Mouse (Mus musculus) WW6 (cell line): ENCODE measurements around the gene Zdhhc19.
A peak's percentile ranks its signal among the peaks of the same experiment; 100 is the strongest.
"Not testable (repeated sequence)": the region's sequence is repeated elsewhere in the genome, so short reads cannot be mapped to it uniquely, and the experiment has no call there.

Source experiments
- DNase-seq: peaks from one replicate; pipeline ENCODE4 v3.0.0-alpha.2; 2013; ENCODE audit warnings: low read depth, low spot score

The Zdhhc19 gene

GRCm38 (mm10) chr16:32487234-32488111 is 8.6 kb upstream of the Zdhhc19 start, which contains the start of gene Slc51a:
Gene Slc51a, minus strand, starts transcription at chr16:32487879.
- no peak for DNase-seq

DNA sequence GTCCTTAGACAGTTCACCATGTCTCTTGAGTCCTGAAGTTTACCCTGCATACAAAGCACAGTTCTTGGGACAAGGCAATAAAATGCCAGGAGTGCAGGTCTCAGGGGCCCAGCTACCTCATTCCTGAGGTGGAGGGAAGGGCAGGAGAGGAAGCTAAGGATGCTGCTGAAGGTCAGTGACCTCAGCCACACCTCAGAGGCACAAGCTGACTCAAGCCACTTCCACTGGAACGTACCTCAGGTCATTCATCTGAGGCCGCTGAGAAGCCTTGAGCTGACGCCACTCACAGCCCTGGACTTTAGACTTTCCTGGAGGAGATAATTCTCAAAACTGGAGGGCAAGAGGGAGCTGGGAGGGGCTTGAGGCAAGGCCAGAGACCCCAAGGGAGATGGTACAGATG is 7.1 kb upstream of the Zdhhc19 start:
- DNase-seq = no peak

DNA sequence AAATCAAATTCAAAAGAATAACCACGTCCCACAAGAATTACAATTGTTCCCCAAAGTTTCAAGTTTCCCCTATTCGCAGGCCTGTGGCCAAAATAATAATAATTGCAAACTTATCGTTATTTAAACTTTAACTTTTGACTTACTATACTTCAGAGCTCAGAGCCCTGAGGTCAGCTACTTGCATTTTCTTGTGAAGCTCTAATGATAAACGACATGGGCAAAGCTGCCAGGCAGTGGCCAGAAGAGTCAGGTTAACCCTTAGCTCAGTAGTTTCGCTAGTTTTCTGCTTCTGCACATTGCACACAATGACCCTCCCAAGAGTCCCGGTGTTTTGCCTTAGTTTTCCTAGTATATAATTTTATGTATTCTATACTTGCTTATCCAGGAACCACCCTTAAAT is 1.7 kb upstream of the Zdhhc19 start:
- DNase-seq = not testable (repeated sequence)

DNA sequence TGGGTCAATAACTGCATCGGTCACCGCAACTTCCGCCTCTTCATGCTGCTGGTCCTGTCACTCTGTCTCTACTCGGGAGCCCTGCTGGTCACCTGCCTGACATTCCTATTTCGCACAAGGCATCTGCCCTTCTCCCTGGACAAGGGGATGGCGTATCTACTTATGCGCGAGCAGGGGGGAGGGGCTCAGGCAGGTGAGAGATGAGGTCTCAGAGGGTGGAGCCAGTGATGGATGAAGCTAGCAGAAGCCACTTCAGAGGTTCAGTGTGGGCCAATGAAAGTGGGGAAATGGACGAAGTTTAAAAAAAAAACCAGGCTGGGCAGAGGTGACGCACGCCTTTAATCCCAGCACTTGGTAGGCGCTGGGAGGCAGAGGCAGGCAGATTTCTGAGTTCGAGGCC is 2.9 kb downstream of the Zdhhc19 start:
- no peak for DNase-seq

GRCm38 (mm10) chr16:32499430-32500037 is 3.5 kb downstream of the Zdhhc19 start:
- peak; percentile 84 for DNase-seq

DNA sequence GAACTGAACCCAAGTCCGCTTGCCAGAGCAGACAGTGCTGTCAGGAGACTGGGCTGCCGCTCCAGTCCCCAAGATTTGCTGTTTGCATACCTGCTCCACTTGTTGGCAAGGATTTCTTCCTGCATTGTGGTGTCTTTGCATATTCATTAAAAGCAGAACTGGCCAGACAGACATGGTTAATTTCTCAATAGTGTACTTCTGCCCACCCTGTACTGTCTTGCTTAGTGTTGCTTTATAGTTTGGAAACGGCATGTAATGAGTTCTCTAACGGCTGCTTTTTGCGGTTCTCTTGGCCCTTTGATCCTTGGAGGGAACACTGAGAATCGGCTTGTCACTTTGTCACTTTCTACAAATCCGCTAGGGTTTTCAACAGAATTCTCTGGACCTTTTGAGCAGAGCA is 5.4 kb downstream of the Zdhhc19 start:
- DNase-seq = no peak

DNA sequence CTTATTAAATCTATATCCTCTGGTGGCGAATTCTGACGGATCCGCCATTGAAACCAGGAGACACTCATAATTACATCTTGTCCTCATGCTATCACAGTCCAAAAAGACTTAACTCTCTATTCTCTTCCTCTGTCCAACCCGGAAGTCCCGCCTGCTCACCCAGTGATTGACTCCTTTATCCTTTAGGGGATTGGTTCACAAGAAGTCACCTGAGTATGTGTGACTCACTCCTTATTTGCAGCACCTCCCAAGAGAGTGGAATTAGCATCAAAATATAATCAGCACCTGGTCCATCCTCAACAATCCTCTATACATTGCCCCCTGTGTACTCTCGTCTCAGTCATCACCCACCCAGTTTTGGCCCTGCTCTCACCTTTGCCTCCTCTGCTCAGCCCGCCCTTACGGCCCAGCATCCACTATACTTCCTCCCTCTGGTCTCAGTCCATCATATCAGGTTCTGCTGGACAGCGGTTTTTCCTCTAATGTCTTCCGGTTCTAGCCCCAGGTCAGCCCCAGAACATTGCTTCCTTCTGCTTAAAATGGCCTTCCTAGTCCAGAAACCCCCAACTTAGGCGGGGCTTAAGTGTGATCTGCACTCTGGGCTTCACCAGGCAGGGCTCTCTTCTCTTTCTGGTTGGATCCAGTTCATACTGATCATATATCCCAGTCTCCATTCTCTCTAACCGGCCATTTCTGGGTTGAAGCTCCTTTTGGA is 6.7 kb downstream of the Zdhhc19 start:
- no peak for DNase-seq

- DNase-seq = no peak
These were observed 7.6 kb downstream of the Zdhhc19 start for GRCm38 (mm10) chr16:32503633-32504032.

DNA sequence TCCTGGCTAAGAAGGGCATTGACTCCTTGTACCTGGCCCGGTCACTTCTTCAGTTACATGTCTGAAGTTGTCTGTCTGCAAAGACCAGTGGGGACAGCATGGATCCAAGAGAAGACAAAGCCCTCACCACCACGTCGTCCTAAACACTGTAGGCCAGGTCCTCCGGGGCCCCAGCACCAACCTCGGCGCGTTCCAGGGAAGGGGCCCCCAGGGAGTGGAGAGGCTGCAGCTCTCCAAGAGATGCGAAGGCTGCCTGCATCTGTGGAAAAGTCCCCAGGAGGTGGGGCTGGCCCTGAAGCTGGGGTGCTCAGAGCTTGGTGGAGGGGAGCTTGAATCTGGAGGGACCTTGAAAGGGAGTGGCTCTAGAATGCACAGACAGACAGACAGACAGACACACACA is 10.2 kb downstream of the Zdhhc19 start:
- no peak for DNase-seq

DNA sequence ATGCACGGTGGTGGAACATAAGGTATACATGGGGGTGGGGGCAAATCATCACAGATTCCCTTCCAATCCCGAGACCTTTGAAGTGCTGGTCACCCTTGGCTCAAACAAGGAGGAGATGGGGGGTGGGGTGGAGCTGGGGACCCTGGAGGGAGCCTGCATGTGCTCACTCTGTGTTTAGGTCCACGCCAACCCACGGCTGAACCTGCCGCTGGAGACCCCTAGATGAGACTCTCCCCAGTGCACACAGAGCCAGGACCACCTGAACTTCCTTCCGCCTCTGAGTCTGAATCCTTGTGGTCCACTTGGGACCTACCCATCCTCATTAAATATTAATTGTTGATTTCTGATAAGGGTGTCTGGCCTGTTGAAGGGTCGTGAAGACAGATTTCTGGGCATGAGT is 10.8 kb downstream of the Zdhhc19 start:
- no peak for DNase-seq

GRCm38 (mm10) chr16:32507407-32507806 is 11.3 kb downstream of the Zdhhc19 start:
- DNase-seq = no peak

DNA sequence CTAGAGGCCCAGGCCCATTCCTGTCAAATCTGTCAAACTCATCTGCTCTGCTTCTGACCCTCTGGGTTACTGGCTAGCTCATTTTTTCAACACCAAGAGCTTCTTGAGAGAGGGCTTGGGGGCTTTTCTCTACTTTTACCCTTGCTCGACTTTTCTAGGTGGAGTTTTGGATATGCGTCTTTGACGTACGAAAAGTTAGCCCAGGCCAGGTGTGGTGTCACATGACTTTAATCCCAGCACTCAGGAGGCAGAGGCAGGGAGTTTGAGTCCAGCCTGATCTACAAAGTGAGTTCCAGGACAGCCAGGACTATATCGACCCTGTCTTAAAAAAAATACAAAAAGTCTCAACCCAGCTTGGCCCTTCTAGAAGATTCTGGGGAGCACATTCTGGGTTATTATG is 12.0 kb downstream of the Zdhhc19 start:
- DNase-seq = no peak

DNA sequence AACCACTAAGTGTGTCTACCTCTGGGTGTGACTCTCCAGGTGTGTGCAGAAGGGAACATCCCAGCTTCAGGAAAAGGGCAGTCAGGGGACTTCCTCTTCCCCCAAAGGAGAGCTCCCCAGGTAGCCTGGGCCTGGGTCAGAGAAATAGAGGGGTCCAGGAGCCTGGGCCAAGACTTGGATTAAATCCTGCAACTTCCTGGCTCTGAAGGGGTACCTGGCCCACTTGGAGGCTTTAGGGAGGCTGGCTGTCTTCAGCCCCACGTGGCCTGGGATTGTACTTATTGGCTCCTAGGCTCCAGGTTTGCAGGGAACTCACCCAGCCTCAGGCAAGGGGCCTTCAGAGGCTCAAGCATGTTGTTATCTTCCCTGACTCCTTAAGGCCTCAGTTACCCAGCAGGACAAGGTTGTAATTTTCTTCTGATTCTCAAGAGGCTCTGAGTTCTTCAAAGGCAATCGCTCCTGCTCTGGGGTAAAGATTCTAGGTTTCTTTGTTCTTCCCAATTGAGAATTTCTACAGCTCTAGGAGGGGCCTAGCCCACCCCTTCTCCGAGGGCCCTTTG is 12.5 kb downstream of the Zdhhc19 start:
- no peak for DNase-seq

GRCm38 (mm10) chr16:32509066-32509942 is 13.2 kb downstream of the Zdhhc19 start:
- DNase-seq = no peak

GRCm38 (mm10) chr16:32510399-32511337 is 14.6 kb downstream of the Zdhhc19 start:
- DNase-seq = no peak

DNA sequence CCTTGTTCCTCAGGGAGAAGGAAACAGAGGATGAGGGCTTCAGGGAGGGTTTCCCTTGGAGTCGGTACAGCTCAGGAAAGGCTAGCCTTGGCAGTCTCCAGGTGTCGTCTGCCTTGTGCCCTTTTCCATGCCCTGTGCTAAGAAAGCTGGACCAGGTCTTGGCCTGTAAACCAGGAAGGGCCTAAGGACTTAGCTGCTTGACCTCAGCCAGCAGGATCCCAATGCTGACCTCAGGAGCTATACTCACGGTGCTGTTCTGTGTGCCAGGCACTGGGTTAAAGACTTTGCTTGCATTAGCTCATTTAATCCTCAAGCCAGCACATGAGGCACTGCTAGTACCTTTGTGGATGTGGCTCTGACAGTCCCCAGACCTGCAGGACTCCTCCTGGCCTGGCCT is 15.3 kb downstream of the Zdhhc19 start:
- no peak for DNase-seq

GRCm38 (mm10) chr16:32511827-32512490 is 15.9 kb downstream of the Zdhhc19 start:
- no peak for DNase-seq

DNA sequence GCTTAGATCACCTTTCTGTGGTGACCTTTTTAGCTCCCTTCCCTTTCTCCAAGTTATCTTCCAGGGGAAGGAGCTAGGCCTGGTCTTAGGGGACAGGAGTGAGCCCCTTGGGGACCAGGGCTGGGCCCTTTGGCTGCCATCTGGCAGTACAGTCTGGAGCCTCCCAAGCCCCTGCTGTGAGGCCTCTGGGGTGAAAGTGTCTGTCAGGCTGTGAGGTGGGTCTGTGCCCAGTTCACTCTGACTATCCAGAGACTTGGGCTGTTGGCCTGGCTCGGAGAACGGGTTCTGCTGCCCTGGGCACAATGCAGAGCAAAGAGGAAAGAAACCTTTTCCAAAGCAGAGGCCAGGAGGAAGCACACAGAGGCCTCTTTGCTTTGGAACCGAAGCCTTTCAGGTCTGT is 16.9 kb downstream of the Zdhhc19 start:
- DNase-seq = no peak

DNA sequence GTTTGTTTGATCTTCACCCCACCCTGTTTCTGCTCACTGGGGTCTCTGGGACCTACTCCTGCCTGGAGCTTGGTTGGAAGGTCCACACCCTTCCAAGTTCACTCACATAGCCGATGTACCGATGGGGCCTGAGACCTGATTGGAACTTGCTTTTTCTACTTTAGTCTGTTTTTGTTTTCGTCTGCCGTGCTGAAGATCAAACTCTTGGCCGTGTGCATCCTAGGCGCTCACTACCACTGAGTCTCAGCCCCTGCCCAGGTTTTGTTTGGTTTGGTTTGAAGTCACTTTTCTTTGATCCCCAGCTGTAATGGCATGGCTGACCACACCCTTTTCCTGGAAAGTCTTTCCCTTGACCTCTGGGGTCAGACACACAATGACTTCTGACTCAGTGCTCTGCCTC is 17.3 kb downstream of the Zdhhc19 start:
- no peak for DNase-seq

DNA sequence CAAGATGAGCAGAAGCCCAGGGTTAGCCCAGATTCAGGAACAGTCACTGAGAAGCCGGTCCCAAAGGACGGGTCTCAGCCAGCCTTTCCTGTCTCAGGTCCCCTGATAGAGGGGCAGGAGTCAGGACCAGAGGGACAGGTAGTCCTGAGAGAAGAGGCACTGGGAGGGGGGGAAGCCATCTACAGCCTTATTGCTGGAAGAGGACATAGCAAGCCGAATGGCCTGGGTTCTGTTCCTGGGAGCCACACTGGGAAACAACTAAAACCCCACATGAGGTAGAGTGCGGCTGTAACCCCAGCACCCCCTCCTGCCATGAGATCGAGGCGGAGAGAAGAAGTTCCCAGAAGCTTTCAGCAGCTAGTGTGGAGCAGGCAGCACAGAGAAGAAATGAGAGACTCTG is 17.9 kb downstream of the Zdhhc19 start:
- DNase-seq = no peak
